Mouse (Mus musculus) liver, embryonic 14 days (tissue): ENCODE measurements around the gene Nop58. TPM values are rescaled to one million over a fixed set of nuclear protein-coding genes. Genes with fewer than 3 reads are reported as not detected.

Source experiments
- polyA plus RNA-seq: library from polyadenylated mRNA; depleted of rRNA; stranded (reverse); fragments of >200 nt; gene quantifications from 2 replicates; pipeline ENCODE4 v1.2.3, GENCODE M21; 2012; rRNA removed

The Nop58 gene
- 90.8 and 97.0 TPM in 2 replicates for polyA plus RNA-seq

GRCm38 (mm10) chr1:59684819-59685755 is at the start of gene Nop58:
Gene Nop58 (plus strand): TSS chr1:59684971.

GRCm38 (mm10) chr1:59670641-59671168 is 14.1 kb upstream of the Nop58 start, which contains the start of gene Sumo1:
Gene Sumo1 (minus strand): TSS chr1:59670834.

GRCm38 (mm10) chr1:59763164-59763768 is 78.5 kb downstream of the Nop58 start, which contains the start of gene Bmpr2:
Gene Bmpr2 (plus strand): TSS chr1:59763400.

Other genes starting within 250 kb of the Nop58 start
- 2.6 TPM in 2 replicates for gene Fzd7, start 202.5 kb upstream of the Nop58 start, polyA plus RNA-seq
- gene Gm973, start 168.7 kb upstream of the Nop58 start, polyA plus RNA-seq: 0.02 and 0.03 TPM in 2 replicates
- gene Sumo1, start 14.1 kb upstream of the Nop58 start, polyA plus RNA-seq: 50.2 and 56.4 TPM in 2 replicates
- 1.1 and 1.3 TPM in 2 replicates for gene Bmpr2, start 78.4 kb downstream of the Nop58 start, polyA plus RNA-seq
- gene Fam117b, start 228.0 kb downstream of the Nop58 start, polyA plus RNA-seq: 2.9 and 3.3 TPM in 2 replicates